Mouse (Mus musculus) kidney, postnatal 36 days (tissue): ENCODE data around the gene Uevld.
"Not testable (repeated sequence)": the region's sequence is repeated elsewhere in the genome, so short reads cannot be mapped to it uniquely, and the experiment has no call there.

Experiments
- DNase-seq, 2 experiments: peaks; one replicate each; pipeline ENCODE4 v3.0.0; 2021 to 2022; ENCODE audit warnings: mixed read lengths in 2 of 2

The Uevld gene

GRCm38 (mm10) chr7:46957831-46958691 lies at the start of gene Uevld:
Uevld (minus strand) TSS chr7:46958527.
- peak; percentile 97 to 99 for DNase-seq

- DNase-seq = peak in 1 of 2 experiments; percentile 78
Observed at GRCm38 (mm10) chr7:47007818-47008167, 49.5 kb upstream of the Uevld start.

- peak in 1 of 2 experiments; percentile 38 for DNase-seq
Observed at GRCm38 (mm10) chr7:47007109-47007780, 48.9 kb upstream of the Uevld start.

- no peak for DNase-seq
Observed at GRCm38 (mm10) chr7:47003411-47004115, 45.2 kb upstream of the Uevld start.

GRCm38 (mm10) chr7:47001900-47002275 lies 43.6 kb upstream of the Uevld start:
- no peak for DNase-seq

GRCm38 (mm10) chr7:47001125-47001899 lies 43.0 kb upstream of the Uevld start:
- DNase-seq = no peak

GRCm38 (mm10) chr7:47000644-47000983 lies 42.3 kb upstream of the Uevld start:
- peak; percentile 36 to 45 for DNase-seq

GRCm38 (mm10) chr7:46999983-47000643 lies 41.8 kb upstream of the Uevld start:
- DNase-seq = peak; percentile 45 to 76

GRCm38 (mm10) chr7:46998942-46999341 lies 40.6 kb upstream of the Uevld start:
- no peak for DNase-seq

GRCm38 (mm10) chr7:46997644-46998395 lies 39.5 kb upstream of the Uevld start:
- DNase-seq = peak; percentile 74 to 82

GRCm38 (mm10) chr7:46997008-46997407 lies 38.7 kb upstream of the Uevld start:
- no peak for DNase-seq

GRCm38 (mm10) chr7:46995558-46995957 lies 37.2 kb upstream of the Uevld start:
- DNase-seq = no peak

GRCm38 (mm10) chr7:46993079-46993478 lies 34.8 kb upstream of the Uevld start:
- no peak for DNase-seq

GRCm38 (mm10) chr7:46989387-46989786 lies 31.1 kb upstream of the Uevld start:
- not testable (repeated sequence) for DNase-seq

- no peak for DNase-seq
Observed at GRCm38 (mm10) chr7:46987073-46987472, 28.7 kb upstream of the Uevld start.

- DNase-seq = no peak
Observed at GRCm38 (mm10) chr7:46986646-46987045, 28.3 kb upstream of the Uevld start.

- no peak for DNase-seq
Observed at GRCm38 (mm10) chr7:46985718-46986505, 27.6 kb upstream of the Uevld start.

GRCm38 (mm10) chr7:46983280-46983679 lies 25.0 kb upstream of the Uevld start, which contains the start of gene Gm9999:
Gm9999 (plus strand) TSS chr7:46983580.
- no peak for DNase-seq

GRCm38 (mm10) chr7:46975456-46975855 lies 17.1 kb upstream of the Uevld start:
- DNase-seq = no peak

- DNase-seq = no peak
Observed at GRCm38 (mm10) chr7:46974648-46975047, 16.3 kb upstream of the Uevld start.

- no peak for DNase-seq
Observed at GRCm38 (mm10) chr7:46969898-46970297, 11.6 kb upstream of the Uevld start.
